Mouse (Mus musculus) heart, postnatal 10 days (tissue): ENCODE data around the gene Tmem30a. TPM values are rescaled to one million over a fixed set of nuclear protein-coding genes. Genes with fewer than 3 reads are reported as not detected.

Experiments
- total RNA-seq, 2 experiments: library from RNA; stranded (reverse); gene quantifications; 2 replicates each; pipeline ENCODE4 v1.2.3; 2021

Tmem30a gene
- total RNA-seq, 2 experiments from 2014 or later: 69.8 to 73.4 TPM

Other genes starting within 250 kb of the Tmem30a start
- 1 to 10 TPM; 7.1 to 8.3 TPM for gene Col12a1, start 74.7 kb downstream of the Tmem30a start, total RNA-seq
- gene Cox7a2, start 33.6 kb downstream of the Tmem30a start, total RNA-seq: 1,000 to 10,000 TPM in 1 of 2 experiments, 100 to 1,000 TPM in 1; 975 to 1,016 TPM
- gene Filip1, start 219.3 kb upstream of the Tmem30a start, total RNA-seq: 100 to 1,000 TPM; 129 to 143 TPM